Mouse (Mus musculus) effector memory CD4-positive, alpha-beta T cell, adult 7 months (primary cell): Measurements from ENCODE around the gene Olfr955. TPM values are rescaled to one million over a fixed set of nuclear protein-coding genes. Genes with fewer than 3 reads are reported as not detected.

ENCODE experiments used
- polyA plus RNA-seq: library from polyadenylated mRNA; unstranded; fragments of 100-300 nt; shearing (Covaris generic); gene quantifications from one replicate; pipeline ENCODE4 v1.2.1, GENCODE M21; 2017

Gene Olfr955
- not detected for polyA plus RNA-seq

DNA sequence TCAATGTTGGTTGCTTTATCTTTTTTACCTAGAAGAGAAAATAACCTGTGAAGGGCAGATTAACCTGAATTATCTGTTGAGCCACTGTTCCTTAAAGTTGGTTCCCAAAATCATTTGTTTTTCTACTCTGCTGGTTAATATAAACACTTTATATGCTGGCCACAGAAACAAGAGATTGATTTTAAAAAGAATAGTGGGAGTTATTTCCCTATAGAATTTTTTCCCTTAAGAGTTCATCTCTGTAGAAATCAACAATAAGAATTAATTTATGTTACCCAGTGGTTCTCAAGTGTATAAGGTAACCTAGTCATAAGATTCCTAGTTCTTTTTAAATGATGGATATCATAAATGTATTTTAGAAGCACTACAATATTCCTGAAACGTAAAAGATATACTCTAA, at the start of gene Olfr955:
Gene Olfr955 (minus strand): TSS at position 101 of the 400 bp plus-strand sequence.

DNA sequence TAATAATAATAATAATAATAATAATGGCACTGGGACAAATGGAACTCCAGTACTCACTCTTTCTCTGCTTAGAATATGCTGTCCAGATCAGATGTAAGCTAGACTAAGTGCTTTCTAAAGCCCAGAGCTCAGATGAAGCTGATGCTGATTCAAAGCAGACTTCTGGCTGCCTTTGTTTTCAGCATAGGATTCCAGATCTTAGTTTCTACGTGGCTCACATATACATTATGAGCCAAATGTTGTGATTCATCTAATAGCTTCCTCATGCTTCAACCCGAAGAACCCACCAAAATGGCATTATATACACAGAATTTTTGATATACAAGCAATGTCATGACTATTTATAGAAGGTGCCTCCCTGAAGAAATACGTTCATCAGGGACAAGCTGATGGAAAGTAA, 43.8 kb upstream of the Olfr955 start, which contains the start of gene Olfr957:
Gene Olfr957 (minus strand): TSS at position 279 of the 400 bp plus-strand sequence.

DNA sequence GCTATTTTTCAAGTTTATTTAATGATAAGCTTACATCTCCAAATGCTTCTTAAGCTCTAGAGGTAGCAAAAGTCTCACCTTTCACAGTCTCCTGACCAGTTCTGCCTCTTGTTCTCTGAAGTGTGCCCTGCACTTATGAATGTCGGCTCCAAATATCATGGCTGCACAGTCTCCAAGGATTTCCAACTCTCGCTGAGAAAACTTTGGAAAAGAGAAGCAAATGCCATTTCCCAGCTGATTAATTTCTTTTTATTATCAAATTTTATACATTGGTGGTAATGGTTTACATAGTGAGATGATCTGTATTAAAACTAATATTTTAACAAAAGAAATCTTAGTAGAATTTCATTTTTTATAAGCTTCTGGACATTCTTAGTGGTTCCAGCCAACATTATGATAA, 22.2 kb upstream of the Olfr955 start, which contains the start of gene Olfr44:
Gene Olfr44 (minus strand): TSS at position 101 of the 400 bp plus-strand sequence.

DNA sequence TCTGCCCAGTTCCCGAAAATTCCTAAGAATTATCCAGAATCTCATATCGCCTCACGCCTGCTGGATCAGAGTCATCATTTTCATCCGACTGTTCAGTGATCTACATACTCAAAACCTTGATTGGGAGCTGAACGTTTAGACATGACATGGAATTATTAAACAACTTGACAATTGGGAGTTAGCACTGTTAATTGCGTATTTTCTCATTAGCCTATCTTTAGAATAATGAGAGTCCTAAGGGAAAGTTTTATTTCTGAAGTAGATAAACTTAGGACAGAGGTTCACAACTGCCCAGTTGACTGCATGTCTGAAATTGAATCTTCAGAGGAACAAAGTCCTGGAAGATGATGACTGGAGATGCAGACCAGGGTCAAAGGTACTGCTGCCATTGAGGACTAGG, 15.3 kb downstream of the Olfr955 start, which contains the start of gene Olfr954:
Gene Olfr954 (plus strand): TSS at position 301 of the 400 bp plus-strand sequence.

DNA sequence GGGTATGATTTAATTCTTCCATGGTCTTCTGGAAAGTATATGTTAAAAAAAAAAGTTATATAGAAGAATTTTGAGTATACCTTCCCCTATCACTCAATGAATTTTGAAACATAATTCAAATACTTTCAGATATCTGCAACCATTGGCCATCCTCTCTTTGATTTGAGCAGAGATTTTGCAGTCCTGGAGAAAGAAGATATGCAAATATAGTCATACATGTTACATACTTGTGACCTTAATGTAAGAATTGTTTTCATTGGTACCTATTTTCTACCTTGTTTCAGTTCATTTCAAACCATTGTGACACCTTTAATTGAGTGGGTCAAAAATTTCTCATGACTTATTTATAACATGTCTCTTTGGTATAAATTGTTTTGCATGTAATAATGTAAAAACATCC, 44.7 kb downstream of the Olfr955 start, which contains the start of gene Olfr952:
Gene Olfr952 (minus strand): TSS at position 101 of the 400 bp plus-strand sequence.

Other genes with a start within 250 kb of the Olfr955 start
- not detected for gene Olfr1537, start 221.9 kb downstream of the Olfr955 start, polyA plus RNA-seq
- gene Olfr945, start 195.1 kb downstream of the Olfr955 start, polyA plus RNA-seq: not detected
- 0.24 TPM for gene Olfr948, start 145.9 kb downstream of the Olfr955 start, polyA plus RNA-seq
- not detected for gene Olfr951, start 84.5 kb downstream of the Olfr955 start, polyA plus RNA-seq
- gene Olfr952, start 44.8 kb downstream of the Olfr955 start, polyA plus RNA-seq: not detected
- not detected for gene Olfr954, start 15.2 kb downstream of the Olfr955 start, polyA plus RNA-seq
- not detected for gene Olfr44, start 22.1 kb upstream of the Olfr955 start, polyA plus RNA-seq
- gene Olfr957, start 43.9 kb upstream of the Olfr955 start, polyA plus RNA-seq: not detected
- 0.27 TPM for gene Olfr958, start 82.1 kb upstream of the Olfr955 start, polyA plus RNA-seq
- not detected for gene Olfr959, start 103.6 kb upstream of the Olfr955 start, polyA plus RNA-seq
- 0.41 TPM for gene AW551984, start 132.5 kb upstream of the Olfr955 start, polyA plus RNA-seq
- 0.22 TPM for gene Olfr148, start 138.7 kb upstream of the Olfr955 start, polyA plus RNA-seq
- gene Olfr960, start 149.4 kb upstream of the Olfr955 start, polyA plus RNA-seq: not detected
- 0.51 TPM for gene Olfr961, start 173.1 kb upstream of the Olfr955 start, polyA plus RNA-seq
- gene Olfr963, start 195.3 kb upstream of the Olfr955 start, polyA plus RNA-seq: not detected
- not detected for gene Olfr149, start 235.2 kb upstream of the Olfr955 start, polyA plus RNA-seq
- not detected for gene Olfr965, start 239.4 kb upstream of the Olfr955 start, polyA plus RNA-seq